Mouse (Mus musculus) frontal cortex, postnatal 36 days (tissue): ENCODE results near the gene Fchsd2.

Source experiments
- DNase-seq, 2 experiments: peaks; one replicate each; pipeline ENCODE4 v3.0.0; 2022; ENCODE audit warnings: low spot score in 2 of 2

Fchsd2 gene

GRCm38 (mm10) chr7:101317014-101317413 lies 224.4 kb downstream of the Fchsd2 start, which contains the start of gene Stard10:
TSS of gene Stard10 (plus strand) at chr7:101317086.
- no peak for DNase-seq

- no peak for DNase-seq
Observed at GRCm38 (mm10) chr7:101318848-101319247, 226.2 kb downstream of the Fchsd2 start.

GRCm38 (mm10) chr7:101319796-101320195 lies 227.1 kb downstream of the Fchsd2 start:
- no peak for DNase-seq

GRCm38 (mm10) chr7:101320399-101321217 lies 227.9 kb downstream of the Fchsd2 start:
- DNase-seq: peak in 1 of 2 experiments; percentile 33

GRCm38 (mm10) chr7:101321218-101321827 lies 228.7 kb downstream of the Fchsd2 start:
- DNase-seq: peak in 1 of 2 experiments; percentile 29

GRCm38 (mm10) chr7:101323141-101323594 lies 230.5 kb downstream of the Fchsd2 start:
- no peak for DNase-seq

GRCm38 (mm10) chr7:101324142-101324962 lies 231.7 kb downstream of the Fchsd2 start:
- DNase-seq: no peak

GRCm38 (mm10) chr7:101326006-101326405 lies 233.3 kb downstream of the Fchsd2 start:
- no peak for DNase-seq

- DNase-seq: no peak
Observed at GRCm38 (mm10) chr7:101327263-101327662, 234.6 kb downstream of the Fchsd2 start.

GRCm38 (mm10) chr7:101327786-101328185 lies 235.1 kb downstream of the Fchsd2 start:
- DNase-seq: no peak

GRCm38 (mm10) chr7:101328621-101329158 lies 236.0 kb downstream of the Fchsd2 start:
- DNase-seq: peak; percentile 76 to 86

- no peak for DNase-seq
Observed at GRCm38 (mm10) chr7:101329606-101330005, 236.9 kb downstream of the Fchsd2 start.

GRCm38 (mm10) chr7:101330074-101330840 lies 237.6 kb downstream of the Fchsd2 start:
- no peak for DNase-seq

GRCm38 (mm10) chr7:101330841-101331173 lies 238.1 kb downstream of the Fchsd2 start:
- DNase-seq: no peak

- DNase-seq: no peak
Observed at GRCm38 (mm10) chr7:101332045-101332831, 239.6 kb downstream of the Fchsd2 start.
